Mouse (Mus musculus): ENCODE data around the gene Kmt5b. TPM values are rescaled to one million over a fixed set of nuclear protein-coding genes. Genes with fewer than 3 reads are reported as not detected.

Gene Kmt5b
- 30.4 and 31.2 TPM in 2 replicates for polyA plus RNA-seq (2015; fragmentation: Nextera tagmentation; extraction: Ambion mirVana)

DNA sequence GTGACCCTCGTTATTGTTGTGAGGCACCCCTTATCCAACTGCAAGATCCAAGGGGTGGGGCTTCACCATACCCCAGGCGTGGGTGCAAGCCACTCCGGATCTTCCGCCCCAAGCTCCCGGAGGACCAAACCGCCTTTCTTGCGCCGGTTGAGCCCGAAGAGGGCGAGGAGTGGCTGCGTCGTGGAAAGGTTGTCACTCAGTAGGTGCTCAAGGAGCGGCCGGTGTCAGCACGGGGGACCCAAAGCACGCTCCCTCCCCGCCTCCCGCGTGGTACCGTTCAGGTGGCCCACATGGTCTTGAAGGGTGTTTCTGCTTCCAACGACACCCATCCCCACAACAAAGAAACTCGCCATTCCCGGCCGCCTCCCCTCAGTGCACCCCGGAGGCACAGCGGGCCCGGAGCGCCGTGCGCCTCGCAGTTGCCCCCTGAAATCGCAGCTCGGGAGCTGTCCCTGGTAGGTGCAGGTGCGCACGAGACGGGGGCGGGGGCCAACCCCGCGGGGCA lies at the start of gene Kmt5b:
TSS of gene Kmt5b (plus strand) at position 146 of the 505 bp plus-strand sequence.
- Histone ChIP-seq H3K27me3 (no peaks in the 10 kb centered on the region), H3K4me1 (peaks cover 23% of the 10 kb centered on the region), H3K9me3 (no peaks in the 10 kb centered on the region), H3K4me2 (replicated peaks) (peak within 1 kb of the TSS; percentile 89), H3K4me3 (peak within 1 kb of the TSS; percentile 95), H3K36me3 (no peaks in the 10 kb centered on the region), H3K27ac (peak within 1 kb of the TSS; percentile 100), H3K9ac (peak within 1 kb of the TSS; percentile 100)
- peak; percentile 1; the same call in 1 of the 2 replicates for ATAC-seq (ENCODE audit: low FRiP score, low read depth)
- under 1% methylated on average over 39 of the region's 39 CpGs for WGBS

DNA sequence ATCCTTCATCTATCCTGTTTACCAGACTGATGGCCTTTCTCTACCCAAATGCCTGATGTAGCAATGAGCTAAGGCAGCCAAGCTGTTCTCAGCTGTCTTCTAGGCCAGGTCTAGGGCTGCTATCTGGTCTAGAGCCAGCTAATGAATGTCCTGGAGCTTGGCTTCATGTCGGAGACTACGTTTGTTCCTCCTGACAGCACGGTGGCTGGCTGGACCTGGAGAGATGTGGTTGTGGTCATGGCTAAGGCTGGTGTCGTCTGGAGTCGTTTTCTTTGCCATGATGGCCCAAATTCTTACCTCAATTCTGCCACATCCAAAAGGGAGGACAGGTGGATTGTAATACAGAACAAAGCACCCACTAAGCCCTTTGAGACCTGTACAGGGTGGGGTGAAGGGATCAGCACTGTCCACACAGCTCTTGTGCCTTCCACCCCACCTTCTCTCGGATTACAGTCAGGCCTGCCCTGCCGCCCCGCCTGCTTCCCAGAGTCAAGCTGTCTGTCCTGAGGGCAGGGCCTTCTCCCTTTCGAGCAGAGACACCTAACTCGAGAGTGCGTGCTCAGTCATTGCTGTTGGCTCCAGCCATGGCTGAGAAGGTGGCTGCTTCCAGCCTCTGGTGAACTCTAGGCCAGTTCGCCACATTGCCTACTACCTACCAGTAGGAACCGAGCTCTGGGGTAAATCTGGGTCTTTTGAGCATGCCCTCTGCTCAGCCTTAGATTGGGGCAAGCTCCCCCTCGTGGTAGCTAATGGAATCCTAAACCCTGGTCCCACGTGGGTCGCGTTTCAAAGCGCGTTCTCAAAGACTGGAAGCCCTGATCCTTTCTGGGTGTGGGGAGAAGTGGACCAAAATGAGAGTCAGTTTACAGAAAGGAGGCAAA lies 48.5 kb upstream of the Kmt5b start:
- Histone ChIP-seq H3K4me3 (peak overlapping the region; percentile 47), H3K4me2 (replicated peaks) (peak overlapping the region; percentile 86), H3K27ac (peak overlapping the region; percentile 16; the same call in 1 of the 2 replicates), H3K27me3 (no peaks in the 10 kb centered on the region), H3K4me1 (peaks cover 13% of the 10 kb centered on the region), H3K36me3 (peaks cover 48% of the 10 kb centered on the region), H3K9ac (peak overlapping the region; percentile 60), H3K9me3 (0 out of 2 replicates have a peak, but pooled peaks cover under 1% of the 10 kb centered on the region)
- ATAC-seq (ENCODE audit: low FRiP score, low read depth): peak; percentile 80
- WGBS: 36% methylated on average over 19 of the region's 19 CpGs

DNA sequence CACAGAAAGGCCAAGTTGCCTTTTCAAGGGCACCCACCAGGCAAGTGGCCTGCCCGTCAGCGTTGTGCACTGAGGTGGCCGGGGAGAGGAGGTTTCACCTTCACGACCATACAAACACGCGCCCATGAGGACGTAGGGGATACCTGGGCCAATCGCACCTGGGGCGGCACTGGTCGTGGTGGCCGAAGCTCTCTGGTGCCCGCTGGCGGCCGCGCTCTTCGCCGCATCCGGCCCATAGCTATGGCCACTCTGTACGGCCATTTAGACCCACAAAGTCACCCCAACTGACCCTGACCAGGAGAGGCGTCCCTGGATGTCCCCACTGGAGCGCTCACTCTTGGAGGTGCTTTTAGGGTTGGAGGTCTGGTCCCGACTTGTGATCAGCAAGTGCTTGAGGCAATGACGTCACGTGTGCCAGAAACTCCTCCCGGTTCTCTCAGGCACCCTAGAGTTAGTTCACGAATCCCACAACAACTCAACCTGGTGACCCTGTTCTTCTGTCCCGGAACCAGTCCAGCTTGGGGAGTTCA lies 47.8 kb upstream of the Kmt5b start:
- H3K4me3 ChIP-seq: peak overlapping the region; percentile 47
- 0 out of 2 replicates have a peak, but pooled peaks cover 3% of the 10 kb centered on the region for H3K9me3 ChIP-seq
- WGBS: 3% methylated on average over 27 of the region's 27 CpGs
- peak overlapping the region; percentile 86 for H3K4me2 ChIP-seq (replicated peaks)
- peak overlapping the region; percentile 16; the same call in 1 of the 2 replicates for H3K27ac ChIP-seq
- peak overlapping the region; percentile 60 for H3K9ac ChIP-seq
- peaks cover 41% of the 10 kb centered on the region for H3K36me3 ChIP-seq
- peaks cover 13% of the 10 kb centered on the region for H3K4me1 ChIP-seq
- H3K27me3 ChIP-seq: no peaks in the 10 kb centered on the region
- peak; percentile 59 for ATAC-seq (ENCODE audit: low FRiP score, low read depth)

DNA sequence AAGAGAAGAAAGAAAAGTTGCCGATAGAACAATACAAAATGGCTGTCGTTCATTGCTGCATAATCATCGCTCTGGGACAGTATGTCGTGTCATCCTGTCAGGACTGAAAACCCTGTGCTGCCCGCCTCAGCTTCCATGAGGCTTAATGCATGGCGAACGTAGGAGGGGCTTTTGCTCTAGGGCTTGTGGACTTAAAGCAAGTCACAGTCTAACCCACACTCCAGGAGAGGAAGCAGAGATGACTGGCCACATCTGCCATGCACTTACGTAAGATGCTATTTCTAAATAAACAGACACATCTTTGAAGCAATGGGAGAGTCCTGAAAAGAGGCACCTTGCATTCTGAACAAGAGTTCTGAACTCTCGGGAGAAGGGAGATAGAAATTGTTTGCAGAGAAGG lies 44.1 kb upstream of the Kmt5b start:
- Histone ChIP-seq H3K4me1 (peaks cover 13% of the 10 kb centered on the region), H3K36me3 (peaks cover 4% of the 10 kb centered on the region), H3K4me3 (no peak overlapping the region), H3K4me2 (replicated peaks) (no peak overlapping the region), H3K27me3 (no peaks in the 10 kb centered on the region), H3K9me3 (0 out of 2 replicates have a peak, but pooled peaks cover 3% of the 10 kb centered on the region), H3K9ac (no peak overlapping the region), H3K27ac (no peak overlapping the region)
- no peak for ATAC-seq (ENCODE audit: low FRiP score, low read depth)
- 90% methylated on average over 9 of the region's 9 CpGs for WGBS

DNA sequence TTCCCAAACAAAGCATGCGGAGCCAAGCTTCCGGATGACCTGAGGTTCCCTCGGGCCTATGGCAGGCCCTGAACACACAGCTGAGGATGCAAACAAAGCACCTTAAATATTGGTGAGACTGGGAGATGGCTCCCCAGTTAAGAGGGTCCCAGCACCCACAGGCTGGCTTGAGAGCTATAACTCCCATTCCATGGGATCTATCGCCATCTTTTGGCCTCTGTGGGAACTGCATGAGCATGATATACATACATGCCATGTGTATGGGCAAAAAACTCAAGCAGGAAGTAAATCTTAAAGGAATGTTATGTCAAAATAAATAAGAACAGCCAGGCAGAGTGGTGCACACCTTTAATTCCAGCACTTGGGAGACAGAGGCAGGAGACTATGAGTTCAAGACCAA lies 43.3 kb upstream of the Kmt5b start:
- H3K27ac ChIP-seq: no peak overlapping the region
- no peak overlapping the region for H3K4me2 ChIP-seq (replicated peaks)
- no peak for ATAC-seq (ENCODE audit: low FRiP score, low read depth)
- no peaks in the 10 kb centered on the region for H3K36me3 ChIP-seq
- H3K9me3 ChIP-seq: 0 out of 2 replicates have a peak, but pooled peaks cover 3% of the 10 kb centered on the region
- no peak overlapping the region for H3K9ac ChIP-seq
- H3K27me3 ChIP-seq: no peaks in the 10 kb centered on the region
- no peak overlapping the region for H3K4me3 ChIP-seq
- H3K4me1 ChIP-seq: peaks cover 9% of the 10 kb centered on the region
- 72% methylated on average over 4 of the region's 4 CpGs for WGBS

DNA sequence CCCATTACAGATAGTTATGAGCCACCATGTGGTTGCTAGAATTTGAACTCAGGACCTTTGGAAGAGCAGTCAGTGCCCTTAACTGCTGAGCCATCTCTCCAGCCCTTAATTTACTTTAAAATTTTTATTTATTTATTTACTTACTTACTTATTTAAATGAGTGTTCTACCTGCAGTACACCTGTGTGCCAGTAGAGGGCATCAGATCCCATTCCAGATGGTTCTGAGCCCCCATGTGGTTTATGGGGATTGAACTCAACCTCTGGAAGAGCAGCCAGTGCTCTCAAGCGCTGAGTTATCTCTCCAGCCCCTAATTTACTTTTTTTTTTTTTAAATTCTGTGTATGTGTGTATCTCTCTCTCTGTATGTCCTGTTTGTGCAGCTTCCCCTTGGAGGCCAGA lies 42.4 kb upstream of the Kmt5b start:
- ATAC-seq (ENCODE audit: low FRiP score, low read depth): no peak
- Histone ChIP-seq H3K27ac (no peak overlapping the region), H3K36me3 (no peaks in the 10 kb centered on the region), H3K4me2 (replicated peaks) (no peak overlapping the region), H3K9ac (no peak overlapping the region), H3K27me3 (no peaks in the 10 kb centered on the region), H3K4me1 (peaks cover 4% of the 10 kb centered on the region; the same call in 1 of the 2 replicates), H3K9me3 (0 out of 2 replicates have a peak, but pooled peaks cover 3% of the 10 kb centered on the region), H3K4me3 (no peak overlapping the region)
- WGBS: 21% methylated on average over 1 of the region's 1 CpGs

DNA sequence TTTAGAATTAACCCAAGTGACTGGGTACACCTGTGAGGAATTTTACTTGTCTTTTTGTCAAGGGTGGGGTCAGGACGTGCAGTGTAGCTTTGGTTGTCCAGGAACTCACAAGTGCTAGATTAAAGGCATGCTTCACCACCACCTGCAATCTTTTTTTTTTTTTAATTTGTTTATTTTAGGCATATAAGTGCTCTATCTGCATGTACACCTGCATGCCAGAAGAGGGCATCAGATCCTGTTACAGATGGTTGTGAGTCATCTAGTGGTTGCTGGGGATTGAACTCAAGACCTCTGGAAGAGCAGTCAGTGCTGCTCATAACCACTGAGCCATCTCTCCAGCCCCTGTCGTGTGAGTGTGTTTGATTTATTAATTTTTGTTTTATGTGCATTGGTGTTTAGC lies 38.3 kb upstream of the Kmt5b start:
- Histone ChIP-seq H3K4me3 (no peak overlapping the region), H3K36me3 (no peaks in the 10 kb centered on the region), H3K27me3 (no peaks in the 10 kb centered on the region), H3K9ac (no peak overlapping the region), H3K27ac (no peak overlapping the region), H3K9me3 (0 out of 2 replicates have a peak, but pooled peaks cover under 1% of the 10 kb centered on the region), H3K4me1 (no peaks in the 10 kb centered on the region), H3K4me2 (replicated peaks) (no peak overlapping the region)
- ATAC-seq (ENCODE audit: low FRiP score, low read depth): no peak
- WGBS: 64% methylated on average over 2 of the region's 2 CpGs

DNA sequence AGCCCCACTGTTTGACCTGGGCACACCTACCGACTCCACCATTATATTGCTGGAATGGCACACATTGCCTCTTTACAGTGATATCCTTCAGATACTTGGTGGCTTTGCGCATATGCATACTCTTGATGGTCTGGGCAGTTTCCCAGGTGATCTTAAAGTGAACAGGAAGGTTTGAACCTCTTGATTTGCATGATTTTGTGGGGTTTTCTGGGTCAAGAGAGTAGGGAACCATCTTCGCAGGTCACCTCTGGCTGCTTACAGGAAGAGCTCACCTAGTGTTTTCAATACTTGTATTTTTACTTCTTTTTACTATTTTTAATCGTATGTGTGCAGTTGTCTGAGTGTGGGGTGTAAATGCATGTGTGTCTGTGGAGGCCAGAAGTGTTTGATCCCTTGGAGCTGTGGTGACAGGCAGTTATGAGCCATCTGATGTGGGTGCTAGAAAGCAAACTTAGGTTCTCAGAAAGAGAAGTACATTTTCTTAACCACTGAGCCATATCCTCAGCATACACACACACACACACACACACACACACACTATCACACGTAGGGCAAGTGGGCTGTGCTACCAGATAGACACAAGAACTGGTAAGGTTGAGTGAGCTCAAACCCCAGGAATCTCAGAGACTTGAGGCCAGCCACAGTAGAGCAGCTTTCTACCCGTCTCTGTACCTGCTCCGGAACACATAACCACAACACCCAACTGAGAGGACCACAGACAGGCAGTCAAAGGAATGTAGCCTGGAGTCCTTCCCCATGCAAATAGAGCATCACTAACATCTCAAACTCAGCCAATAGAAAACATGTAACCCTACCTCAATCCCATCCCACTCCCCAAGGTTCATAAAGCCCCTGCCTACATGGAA lies 36.2 kb upstream of the Kmt5b start:
- whole genome bisulfite sequencing: 81% methylated on average over 7 of the region's 7 CpGs

DNA sequence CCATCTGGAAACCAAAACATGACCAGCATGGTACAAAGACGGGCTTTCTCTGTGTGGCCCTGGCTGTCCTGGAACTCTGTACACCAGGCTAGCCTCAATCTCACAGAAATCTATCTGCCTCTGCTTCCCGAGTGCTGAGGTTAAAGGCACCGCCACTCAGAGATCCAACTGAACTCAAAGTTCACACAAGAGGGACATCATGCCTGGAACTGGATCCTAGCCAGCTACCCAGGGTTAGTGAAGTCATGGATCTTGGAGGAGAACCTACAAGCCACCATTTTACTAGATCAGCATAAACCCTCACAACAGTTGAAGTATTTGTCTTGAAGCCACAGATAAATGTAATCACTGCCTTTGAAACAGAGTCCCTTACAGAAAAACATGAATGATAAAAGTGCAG lies 31.2 kb upstream of the Kmt5b start:
- ATAC-seq (ENCODE audit: low FRiP score, low read depth): no peak
- 82% methylated on average over 3 of the region's 3 CpGs for WGBS
- H3K4me3 ChIP-seq: no peak overlapping the region
- H3K27ac ChIP-seq: no peak overlapping the region
- no peaks in the 10 kb centered on the region for H3K27me3 ChIP-seq
- H3K9ac ChIP-seq: no peak overlapping the region
- H3K4me2 ChIP-seq (replicated peaks): no peak overlapping the region
- H3K36me3 ChIP-seq: no peaks in the 10 kb centered on the region
- H3K9me3 ChIP-seq: no peaks in the 10 kb centered on the region
- H3K4me1 ChIP-seq: no peaks in the 10 kb centered on the region

More for the DNA sequence above, 36.2 kb upstream of the Kmt5b start:
- Histone ChIP-seq H3K9ac (no peak overlapping the region), H3K4me3 (no peak overlapping the region), H3K9me3 (no peaks in the 10 kb centered on the region), H3K27ac (no peak overlapping the region), H3K4me2 (replicated peaks) (no peak overlapping the region), H3K4me1 (no peaks in the 10 kb centered on the region), H3K27me3 (no peaks in the 10 kb centered on the region), H3K36me3 (no peaks in the 10 kb centered on the region)
- no peak for ATAC-seq (ENCODE audit: low FRiP score, low read depth)

DNA sequence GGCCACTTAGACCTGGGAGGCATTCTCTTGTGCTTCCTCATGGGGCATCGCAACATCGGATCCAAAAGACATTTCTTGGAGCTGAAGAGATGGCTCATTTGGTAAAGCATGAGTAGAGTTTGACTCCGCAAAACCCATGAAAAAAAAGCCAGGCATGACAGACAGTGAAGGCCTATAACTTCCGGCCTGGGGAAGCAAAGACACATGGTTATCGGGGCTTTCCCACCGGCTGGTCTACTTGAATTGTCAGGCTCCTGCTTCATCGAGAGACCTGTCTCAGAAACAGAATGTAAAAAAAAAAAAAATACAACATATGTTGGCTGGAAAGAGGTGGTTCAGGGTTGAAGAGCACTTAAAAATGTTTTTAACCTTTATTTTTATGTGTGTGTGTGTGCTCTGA lies 27.6 kb upstream of the Kmt5b start:
- Histone ChIP-seq H3K4me3 (no peak overlapping the region), H3K27ac (no peak overlapping the region), H3K9ac (no peak overlapping the region), H3K36me3 (no peaks in the 10 kb centered on the region), H3K27me3 (no peaks in the 10 kb centered on the region), H3K4me1 (peaks cover 9% of the 10 kb centered on the region; the same call in 1 of the 2 replicates), H3K4me2 (replicated peaks) (no peak overlapping the region), H3K9me3 (no peaks in the 10 kb centered on the region)
- ATAC-seq (ENCODE audit: low FRiP score, low read depth): no peak
- WGBS: 92% methylated on average over 7 of the region's 7 CpGs

DNA sequence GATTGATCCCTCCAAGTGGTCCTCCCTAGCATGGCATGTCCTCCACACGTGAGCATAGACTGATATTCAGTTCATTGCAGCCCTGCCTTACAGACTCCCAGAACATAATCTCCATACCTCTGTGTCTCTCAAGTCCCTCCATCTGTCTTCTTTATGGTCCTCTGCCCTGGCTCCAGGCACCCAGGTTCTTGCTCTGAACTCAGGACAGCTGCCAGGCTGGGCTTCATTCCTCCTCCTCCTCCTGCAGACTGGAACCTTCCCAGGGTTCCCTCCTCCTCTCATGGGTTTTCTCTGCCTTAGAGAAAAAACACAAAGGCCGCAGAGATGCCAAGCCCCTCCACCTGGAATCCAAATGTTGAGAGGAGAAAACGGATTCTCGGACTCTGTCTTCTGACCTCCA lies 24.5 kb upstream of the Kmt5b start:
- no peak for ATAC-seq (ENCODE audit: low FRiP score, low read depth)
- Histone ChIP-seq H3K4me1 (peaks cover 9% of the 10 kb centered on the region; the same call in 1 of the 2 replicates), H3K4me2 (replicated peaks) (no peak overlapping the region), H3K4me3 (no peak overlapping the region), H3K9ac (no peak overlapping the region), H3K27me3 (no peaks in the 10 kb centered on the region), H3K36me3 (no peaks in the 10 kb centered on the region), H3K27ac (no peak overlapping the region), H3K9me3 (peaks cover 4% of the 10 kb centered on the region; the same call in 1 of the 2 replicates)
- WGBS: 49% methylated on average over 4 of the region's 4 CpGs
